Mouse (Mus musculus): ENCODE data around the gene Shd.

The Shd gene

DNA sequence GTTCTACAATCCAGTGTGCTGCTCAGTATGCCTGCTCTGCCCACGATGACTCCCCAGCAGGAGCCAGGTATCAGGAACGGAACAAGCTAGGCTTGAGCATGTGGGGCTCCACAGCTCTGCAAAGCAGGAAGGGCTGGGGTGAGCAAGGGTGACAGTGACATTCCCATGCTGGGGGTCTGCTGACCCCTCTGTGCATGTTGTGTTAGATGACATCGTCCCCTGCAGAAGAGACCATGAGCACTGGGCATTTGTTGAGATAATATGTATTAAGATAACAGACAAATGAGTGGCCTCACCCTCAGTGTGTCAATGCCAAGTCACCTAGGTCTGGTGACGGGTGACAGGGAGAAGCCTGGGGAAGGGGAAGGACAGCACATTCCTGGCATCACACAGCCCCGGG is 54.7 kb downstream of the Shd start:
- DNase-seq (ENCODE audit: low spot score in 2 of 2), result no peak
